ENCODE assay signal across 10 mouse cellular contexts in the genomic region with DNA sequence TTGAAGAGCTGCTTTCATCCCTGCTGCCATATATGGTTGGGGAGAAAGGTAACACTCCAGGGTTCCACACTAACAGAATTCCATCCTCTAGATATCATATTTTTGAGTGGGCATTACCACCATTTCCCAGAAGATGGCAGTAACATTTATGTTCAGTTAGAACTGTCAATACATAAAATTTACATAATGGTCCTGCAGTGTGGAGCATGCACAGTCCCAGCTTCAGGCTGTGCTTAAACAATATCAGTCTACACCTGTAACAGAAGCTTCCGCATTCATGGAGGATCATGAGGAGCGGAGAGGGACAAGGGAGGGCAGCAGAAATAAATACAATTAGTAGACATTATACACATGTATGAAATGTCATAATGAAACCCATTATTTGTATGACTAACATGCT.
A peak's percentile ranks its signal among the peaks of the same experiment; 100 is the strongest.
DNase-seq lines count a peak whose midpoint lies in the region; ATAC-seq and TF ChIP-seq lines count a peak whose summit lies in the region.
"Had no signal": no experiment of that assay in that cellular context is flagged by ENCODE, and none has a peak within 500 bp of the region (broad histone marks: within the 10 kb centered on the region; RNA-seq: fewer than 3 reads in every experiment).

No protein-coding gene starts in this region.

- no peak for TF ChIP-seq POLR2A in cortical plate, adult 2 months (IDR thresholded peaks at IDR 0.05; ENCODE audit: extremely low read depth, insufficient read depth, low read length)

- WGBS in midbrain, embryonic 12.5 days: 91% methylated on average over 2 of the region's 2 CpGs

- no peak overlapping the region for H3K27ac ChIP-seq in cortical plate, adult 2 months (ENCODE audit: insufficient read depth, low read length)
- H3K27ac ChIP-seq in midbrain, embryonic 12.5 days (replicated peaks): no peak overlapping the region
- H3K27ac ChIP-seq: embryonic facial prominence, embryonic 13.5 days; heart, embryonic 10.5 days had no signal

- no peaks in the 10 kb centered on the region for H3K4me1 ChIP-seq in E14TG2a.4 (replicated peaks; ENCODE audit: low read depth, low read length)
- H3K4me1 ChIP-seq in cortical plate, adult 2 months (ENCODE audit: control insufficient read depth, insufficient read depth, low read length): no peaks in the 10 kb centered on the region
- H3K4me1 ChIP-seq in midbrain, embryonic 12.5 days: no peaks in the 10 kb centered on the region
- H3K4me1 ChIP-seq: embryonic facial prominence, embryonic 13.5 days; heart, embryonic 10.5 days had no signal

- H3K9ac ChIP-seq in midbrain, embryonic 12.5 days (replicated peaks): no peak overlapping the region
- H3K9ac ChIP-seq: embryonic facial prominence, embryonic 13.5 days had no signal

- ATAC-seq in midbrain, embryonic 12.5 days (ENCODE audit: low FRiP score, low read depth): peak; percentile 78

- TF ChIP-seq CTCF in E14TG2a.4 (conservative IDR thresholded peaks at IDR 0.05; ENCODE audit: low read length): 0 out of 2 replicates have a peak, but pooled peaks have one; percentile 5
- TF ChIP-seq CTCF in cortical plate, adult 2 months (IDR thresholded peaks at IDR 0.05; ENCODE audit: extremely low read depth, insufficient read depth, low read length): 0 out of 2 replicates have a peak, but pooled peaks have one; percentile 5

- peak; percentile 12 for DNase-seq in layer of hippocampus, adult 11-12 months (ENCODE audit: low spot score)
- no peak for DNase-seq in layer of hippocampus, adult 8-10 months (ENCODE audit: low spot score in 2 of 2)
- DNase-seq in spleen, postnatal 10 days (ENCODE audit: low spot score in 2 of 2): no peak
- DNase-seq in spleen, adult 18-20 months: no peak
- DNase-seq: lung, postnatal 14 days had no signal

- H3K4me2 ChIP-seq in midbrain, embryonic 12.5 days (replicated peaks): no peak overlapping the region
- H3K4me2 ChIP-seq: embryonic facial prominence, embryonic 13.5 days had no signal

- no peaks in the 10 kb centered on the region for H3K27me3 ChIP-seq in E14TG2a.4 (ENCODE audit: insufficient read depth, low read length)
- no peaks in the 10 kb centered on the region for H3K27me3 ChIP-seq in midbrain, embryonic 12.5 days
- H3K27me3 ChIP-seq: embryonic facial prominence, embryonic 13.5 days had no signal

- no peak overlapping the region for H3K4me3 ChIP-seq in E14TG2a.4 (replicated peaks; ENCODE audit: low read length)
- H3K4me3 ChIP-seq in cortical plate, adult 2 months (ENCODE audit: insufficient read depth, low read length): no peak overlapping the region
- H3K4me3 ChIP-seq in midbrain, embryonic 12.5 days: no peak overlapping the region
- H3K4me3 ChIP-seq: embryonic facial prominence, embryonic 13.5 days; heart, embryonic 10.5 days had no signal

- no peaks in the 10 kb centered on the region for H3K36me3 ChIP-seq in E14TG2a.4 (ENCODE audit: insufficient read depth, low read length)
- H3K36me3 ChIP-seq in midbrain, embryonic 12.5 days: no peaks in the 10 kb centered on the region
- H3K36me3 ChIP-seq: embryonic facial prominence, embryonic 13.5 days; heart, embryonic 10.5 days had no signal

- H3K9me3 ChIP-seq in E14TG2a.4 (ENCODE audit: low read length): peaks cover 1% of the 10 kb centered on the region
- H3K9me3 ChIP-seq in midbrain, embryonic 12.5 days: no peaks in the 10 kb centered on the region
- H3K9me3 ChIP-seq: embryonic facial prominence, embryonic 13.5 days; heart, embryonic 10.5 days had no signal
